In genomic region chr5:104110171-104110920, GRCm38 (mm10) we compare ENCODE assay signal across 8 mouse cellular contexts. TPM values are rescaled to one million over a fixed set of nuclear protein-coding genes. Genes with fewer than 3 reads are reported as not detected.
DNase-seq lines count a peak whose midpoint lies in the region; ATAC-seq and TF ChIP-seq lines count a peak whose summit lies in the region.

No protein-coding gene starts in this region.

- 0 out of 2 replicates have a peak overlapping the region, but pooled peaks have one; percentile 28 for H3K9ac ChIP-seq in heart, embryonic 13.5 days
- no peak overlapping the region for H3K9ac ChIP-seq in liver, postnatal 0 days (replicated peaks)

- no peaks in the 10 kb centered on the region for H3K9me3 ChIP-seq in heart, embryonic 13.5 days
- H3K9me3 ChIP-seq in liver, postnatal 0 days (ENCODE audit: low read length), result no peaks in the 10 kb centered on the region

- no peak for ATAC-seq in heart, embryonic 13.5 days (ENCODE audit: extremely low read depth, insufficient number of reproducible peaks, low FRiP score, low TSS enrichment)
- ATAC-seq in liver, postnatal 0 days, result no peak
- ATAC-seq in granulocyte monocyte progenitor cell, adult 5-6 weeks (replicated peaks; ENCODE audit: poor library complexity, severe bottlenecking), result no peak

- WGBS in heart, embryonic 13.5 days, result 37% methylated on average over 9 of the region's 9 CpGs
- 43% methylated on average over 9 of the region's 9 CpGs for WGBS in liver, postnatal 0 days (ENCODE audit: insufficient replicate concordance)

- no peak for TF ChIP-seq EP300 in liver, postnatal 0 days (IDR thresholded peaks at IDR 0.05; ENCODE audit: low read depth)

- H3K4me1 ChIP-seq in brown adipose tissue, adult 24 weeks (ENCODE audit: control insufficient read depth, insufficient read depth, insufficient read length, low read length), result peaks cover 12% of the 10 kb centered on the region
- peaks cover 78% of the 10 kb centered on the region for H3K4me1 ChIP-seq in heart, embryonic 13.5 days
- H3K4me1 ChIP-seq in liver, postnatal 0 days (ENCODE audit: insufficient read depth), result no peaks in the 10 kb centered on the region

- intact Hi-C loops in heart, postnatal 10 days (cut with DNase I), result loop anchor here (2.0 kb wide), 1 partner anchor 14 kb away; no protein-coding TSS in a partner anchor
- intact Hi-C loops in left cerebral cortex, adult 2 months (cut with DNase I), result loop anchor here (5.0 kb wide), 1 partner anchor 347 kb away; the partner anchor contains the start of gene Pkd2

- H3K4me2 ChIP-seq in heart, embryonic 13.5 days, result peak overlapping the region; percentile 59
- H3K4me2 ChIP-seq in liver, postnatal 0 days (ENCODE audit: low read depth, low read length), result no peak overlapping the region

- no peaks in the 10 kb centered on the region for H3K36me3 ChIP-seq in heart, embryonic 13.5 days
- H3K36me3 ChIP-seq in liver, postnatal 0 days (replicated peaks; ENCODE audit: insufficient read depth, low read length), result no peaks in the 10 kb centered on the region

- peak overlapping the region; percentile 48 for H3K4me3 ChIP-seq in brown adipose tissue, adult 24 weeks (ENCODE audit: insufficient read depth, low read depth, low read length)
- H3K4me3 ChIP-seq in heart, embryonic 13.5 days, result no peak overlapping the region
- peak overlapping the region; percentile 65 for H3K4me3 ChIP-seq in left cerebral cortex, adult 2 months
- no peak overlapping the region for H3K4me3 ChIP-seq in liver, postnatal 0 days (ENCODE audit: low read depth, low read length)

- peak; percentile 95 for DNase-seq in heart, adult 11 months
- no peak for DNase-seq in heart, postnatal 10 days
- DNase-seq in left cerebral cortex, adult 2 months (ENCODE audit: extremely low spot score in 1 of 2, low spot score in 2 of 2), result peak; percentile 52 to 54
- peak; percentile 34 for DNase-seq in right cerebral cortex, postnatal 14 days
- DNase-seq in liver, postnatal 0 days, result no peak

- TF ChIP-seq CTCF in left cerebral cortex, adult 2 months (IDR thresholded peaks at IDR 0.05), result no peak
- no peak for TF ChIP-seq CTCF in liver, postnatal 0 days (IDR thresholded peaks at IDR 0.05; ENCODE audit: low read depth)

- peak overlapping the region; percentile 99 for H3K27ac ChIP-seq in brown adipose tissue, adult 24 weeks (replicated peaks; ENCODE audit: low read depth, low read length)
- H3K27ac ChIP-seq in heart, embryonic 13.5 days (replicated peaks), result peak overlapping the region; percentile 78
- H3K27ac ChIP-seq in left cerebral cortex, adult 2 months, result peak overlapping the region; percentile 97
- H3K27ac ChIP-seq in liver, postnatal 0 days (ENCODE audit: low read depth), result no peak overlapping the region

- no peaks in the 10 kb centered on the region for H3K27me3 ChIP-seq in heart, embryonic 13.5 days (replicated peaks)
- H3K27me3 ChIP-seq in liver, postnatal 0 days (ENCODE audit: insufficient read depth, low read length), result no peaks in the 10 kb centered on the region

RNA-seq across cellular contexts. Expression of gene Sparcl1, which starts 3.2 kb away (rescaled TPM):
- total RNA-seq in heart, postnatal 10 days (2021), result 100 to 1,000 TPM; 372 to 394 TPM
- 101 and 132 TPM in 2 replicates for polyA plus RNA-seq in brown adipose tissue, adult 24 weeks (2012; ENCODE audit: insufficient read depth, insufficient read length, missing spikeins)
- polyA plus RNA-seq in heart, embryonic 13.5 days (2015; fragmentation: Nextera tagmentation; extraction: Ambion mirVana), result 45.7 and 47.3 TPM in 2 replicates
- total RNA-seq in left cerebral cortex, adult 2 months (2021), result 1,000 to 10,000 TPM; 1,525 to 1,546 TPM
- 5.2 and 6.3 TPM in 2 replicates for polyA plus RNA-seq in liver, postnatal 0 days (2015; fragmentation: Nextera tagmentation; extraction: Ambion mirVana)
- total RNA-seq in granulocyte monocyte progenitor cell, adult 5-6 weeks (2014; fragmentation: Nextera tagmentation), result not detected in 2 replicates
- not detected in 2 replicates for total RNA-seq in granulocyte monocyte progenitor cell, adult 5-6 weeks (2017)

RNA-seq across cellular contexts. Expression of gene Gm17660, which starts 32.9 kb away (rescaled TPM):
- not detected for total RNA-seq in heart, postnatal 10 days (2021)
- not detected in 2 replicates for polyA plus RNA-seq in brown adipose tissue, adult 24 weeks (2012; ENCODE audit: insufficient read depth, insufficient read length, missing spikeins)
- polyA plus RNA-seq in heart, embryonic 13.5 days (2015; fragmentation: Nextera tagmentation; extraction: Ambion mirVana), result not detected in 2 replicates
- total RNA-seq in left cerebral cortex, adult 2 months (2021), result not detected
- polyA plus RNA-seq in liver, postnatal 0 days (2015; fragmentation: Nextera tagmentation; extraction: Ambion mirVana), result not detected in 2 replicates
- total RNA-seq in granulocyte monocyte progenitor cell, adult 5-6 weeks (2014; fragmentation: Nextera tagmentation), result not detected in 2 replicates
- not detected in 2 replicates for total RNA-seq in granulocyte monocyte progenitor cell, adult 5-6 weeks (2017)

Comparison
In these comparisons a context has a peak if more than half of its experiments do, and no peak if none do; other contexts are left out.
1. DNase-seq: peak in heart, adult 11 months (single experiment), left cerebral cortex, adult 2 months (2 of 2) and right cerebral cortex, postnatal 14 days (single experiment); none in heart, postnatal 10 days (0 of 2) and liver, postnatal 0 days (single experiment).
2. H3K4me3 ChIP-seq: peak in brown adipose tissue, adult 24 weeks (single experiment) and left cerebral cortex, adult 2 months (single experiment); none in heart, embryonic 13.5 days (single experiment) and liver, postnatal 0 days (single experiment).
3. RNA of gene Sparcl1, which starts 3.2 kb away (total RNA-seq): 1,525 to 1,546 TPM in left cerebral cortex, adult 2 months and 372 to 394 TPM in heart, postnatal 10 days; not detected in granulocyte monocyte progenitor cell, adult 5-6 weeks; every median in the first group is over 100 times any median in the second.